Mouse (Mus musculus) mesoderm, embryonic 11.5 days (tissue): ENCODE results near the gene Gm20518.

Experiments
- DNase-seq: peaks from one replicate; pipeline ENCODE4 v3.0.0-alpha.2; 2012; ENCODE audit warnings: low read depth, low spot score

Gene Gm20518

GRCm38 (mm10) chr16:17807192-17808009, 84.1 kb downstream of the Gm20518 start:
- peak; percentile 92 for DNase-seq

- DNase-seq, result no peak
These were observed 84.8 kb downstream of the Gm20518 start for GRCm38 (mm10) chr16:17806581-17807191.

- DNase-seq, result no peak
These were observed 86.5 kb downstream of the Gm20518 start for GRCm38 (mm10) chr16:17804982-17805381.

GRCm38 (mm10) chr16:17804449-17804912, 87.0 kb downstream of the Gm20518 start:
- DNase-seq, result no peak

- no peak for DNase-seq
These were observed 87.6 kb downstream of the Gm20518 start for GRCm38 (mm10) chr16:17803675-17804448.

- DNase-seq, result no peak
These were observed 88.4 kb downstream of the Gm20518 start for GRCm38 (mm10) chr16:17802839-17803674.

- no peak for DNase-seq
These were observed 89.0 kb downstream of the Gm20518 start for GRCm38 (mm10) chr16:17802456-17802838.

GRCm38 (mm10) chr16:17801777-17802455, 89.6 kb downstream of the Gm20518 start:
- no peak for DNase-seq

- DNase-seq, result no peak
These were observed 91.9 kb downstream of the Gm20518 start for GRCm38 (mm10) chr16:17799584-17799983.

- DNase-seq, result no peak
These were observed 92.9 kb downstream of the Gm20518 start for GRCm38 (mm10) chr16:17798321-17799180.

- DNase-seq, result no peak
These were observed 93.6 kb downstream of the Gm20518 start for GRCm38 (mm10) chr16:17797812-17798311.

- DNase-seq, result no peak
These were observed 94.3 kb downstream of the Gm20518 start, which contains the start of gene Scarf2 for GRCm38 (mm10) chr16:17796971-17797811. TSS of gene Scarf2 (plus strand) at chr16:17797282.

GRCm38 (mm10) chr16:17796519-17796918, 95.0 kb downstream of the Gm20518 start:
- no peak for DNase-seq

- DNase-seq, result no peak
These were observed 95.8 kb downstream of the Gm20518 start for GRCm38 (mm10) chr16:17795643-17796042.

- DNase-seq, result no peak
These were observed 97.4 kb downstream of the Gm20518 start for GRCm38 (mm10) chr16:17794047-17794446.

GRCm38 (mm10) chr16:17792728-17793127, 98.7 kb downstream of the Gm20518 start:
- DNase-seq, result no peak

- no peak for DNase-seq
These were observed 106.1 kb downstream of the Gm20518 start for GRCm38 (mm10) chr16:17785337-17785736.
